Mouse (Mus musculus): ENCODE measurements around the gene Lrig2.

Lrig2 gene

GRCm38 (mm10) chr3:104511538-104512423 is at the start of gene Lrig2:
Lrig2 (minus strand) TSS chr3:104511918.
- in situ Hi-C loops (cut with MseI, MboI): loop anchor here in 1 of 2 experiments (10.0 kb wide), 1 partner anchor 173 kb away; no protein-coding TSS in a partner anchor

- in situ Hi-C loops (cut with MseI, MboI): no loop called here
These were observed 44.9 kb upstream of the Lrig2 start for GRCm38 (mm10) chr3:104556624-104557023.

- in situ Hi-C loops (cut with MseI, MboI): no loop called here
These were observed 38.9 kb upstream of the Lrig2 start for GRCm38 (mm10) chr3:104550594-104550993.

- in situ Hi-C loops (cut with MseI, MboI): no loop called here
These were observed 36.8 kb upstream of the Lrig2 start for GRCm38 (mm10) chr3:104548367-104549087.

GRCm38 (mm10) chr3:104543825-104544224 is 32.1 kb upstream of the Lrig2 start:
- in situ Hi-C loops (cut with MseI, MboI): loop anchor here in 1 of 2 experiments (5.0 kb wide), 1 partner anchor 133 kb away; no protein-coding TSS in a partner anchor

- in situ Hi-C loops (cut with MseI, MboI): loop anchor here in 1 of 2 experiments (5.0 kb wide), 1 partner anchor 135 kb away; no protein-coding TSS in a partner anchor
These were observed 30.3 kb upstream of the Lrig2 start for GRCm38 (mm10) chr3:104542065-104542429.

GRCm38 (mm10) chr3:104541139-104542064 is 29.7 kb upstream of the Lrig2 start:
- in situ Hi-C loops (cut with MseI, MboI): loop anchor here in 1 of 2 experiments (5.0 kb wide), 1 partner anchor 136 kb away; no protein-coding TSS in a partner anchor

GRCm38 (mm10) chr3:104540480-104541138 is 28.9 kb upstream of the Lrig2 start:
- in situ Hi-C loops (cut with MseI, MboI): loop anchor here in 1 of 2 experiments (5.0 kb wide), 1 partner anchor 137 kb away; no protein-coding TSS in a partner anchor

GRCm38 (mm10) chr3:104533223-104533622 is 21.5 kb upstream of the Lrig2 start:
- in situ Hi-C loops (cut with MseI, MboI): no loop called here

- in situ Hi-C loops (cut with MseI, MboI): loop anchor here in 1 of 2 experiments (10.0 kb wide), 1 partner anchor 159 kb away; no protein-coding TSS in a partner anchor
These were observed 14.6 kb upstream of the Lrig2 start for GRCm38 (mm10) chr3:104526115-104526882.

GRCm38 (mm10) chr3:104525516-104525915 is 13.8 kb upstream of the Lrig2 start:
- in situ Hi-C loops (cut with MseI, MboI): loop anchor here in 1 of 2 experiments (10.0 kb wide), 1 partner anchor 159 kb away; no protein-coding TSS in a partner anchor

- in situ Hi-C loops (cut with MseI, MboI): loop anchor here in 1 of 2 experiments (10.0 kb wide), 1 partner anchor 160 kb away; no protein-coding TSS in a partner anchor
These were observed 13.3 kb upstream of the Lrig2 start for GRCm38 (mm10) chr3:104525029-104525428.

- in situ Hi-C loops (cut with MseI, MboI): loop anchor here in 1 of 2 experiments (10.0 kb wide), 1 partner anchor 161 kb away; no protein-coding TSS in a partner anchor
These were observed 11.7 kb upstream of the Lrig2 start for GRCm38 (mm10) chr3:104523333-104523871.

- in situ Hi-C loops (cut with MseI, MboI): loop anchor here in 1 of 2 experiments (10.0 kb wide), 1 partner anchor 163 kb away; no protein-coding TSS in a partner anchor
These were observed 9.7 kb upstream of the Lrig2 start for GRCm38 (mm10) chr3:104521341-104521924.

- in situ Hi-C loops (cut with MseI, MboI): loop anchor here in 1 of 2 experiments (10.0 kb wide), 1 partner anchor 164 kb away; no protein-coding TSS in a partner anchor
These were observed 8.8 kb upstream of the Lrig2 start for GRCm38 (mm10) chr3:104520471-104520870.

- in situ Hi-C loops (cut with MseI, MboI): loop anchor here in 1 of 2 experiments (10.0 kb wide), 1 partner anchor 166 kb away; no protein-coding TSS in a partner anchor
These were observed 7.2 kb upstream of the Lrig2 start for GRCm38 (mm10) chr3:104518931-104519330.

GRCm38 (mm10) chr3:104518411-104518810 is 6.7 kb upstream of the Lrig2 start:
- in situ Hi-C loops (cut with MseI, MboI): loop anchor here in 1 of 2 experiments (10.0 kb wide), 1 partner anchor 166 kb away; no protein-coding TSS in a partner anchor

GRCm38 (mm10) chr3:104517161-104517560 is 5.4 kb upstream of the Lrig2 start:
- in situ Hi-C loops (cut with MseI, MboI): loop anchor here in 1 of 2 experiments (10.0 kb wide), 1 partner anchor 168 kb away; no protein-coding TSS in a partner anchor

Measured in mouse trophoblast stem cell (cell line).